Mouse (Mus musculus) lung, embryonic 15.5 days (tissue): ENCODE measurements at regions not wholly inside any gene's neighbourhood (a gene's known extent, or its start where the extent isn't known, plus 50 kb on each side); places are given as distances from the start of the nearest gene placed in this dataset.

Experiments
- ATAC-seq: fragments of 200-750 bp; cut with Nextera tagmentation; 2 replicates; pipeline ENCODE4 v1.8.0; 2017; ENCODE audit warnings: moderate number of reproducible peaks, borderline replicate concordance; ENCODE audit not compliant: low FRiP score, low TSS enrichment; ENCODE audit errors: extremely low read depth
- H3K27ac ChIP-seq: fragments of 300-500 bp; sonication (generic); 2 replicates; pipeline ENCODE4 v1.5.1; 2015; ENCODE audit warnings: moderate library complexity, mild to moderate bottlenecking, inconsistent platforms
- H3K27me3 ChIP-seq: fragments of 300-500 bp; sonication (generic); 2 replicates; pipeline ENCODE4 v1.6.1; 2015; ENCODE audit warnings: inconsistent platforms
- H3K36me3 ChIP-seq: fragments of 300-500 bp; sonication (generic); 2 replicates; pipeline ENCODE4 v1.6.1; 2015; ENCODE audit warnings: inconsistent platforms
- H3K4me1 ChIP-seq: fragments of 300-500 bp; sonication (generic); 2 replicates; pipeline ENCODE4 v1.6.1; 2015; ENCODE audit warnings: inconsistent platforms
- H3K4me2 ChIP-seq: fragments of 300-500 bp; sonication (generic); 2 replicates; pipeline ENCODE4 v1.6.1; 2015; ENCODE audit warnings: inconsistent platforms, mild to moderate bottlenecking, moderate library complexity
- H3K4me3 ChIP-seq: fragments of 300-500 bp; sonication (generic); 2 replicates; pipeline ENCODE4 v1.5.1; 2015; ENCODE audit warnings: mild to moderate bottlenecking, inconsistent platforms
- H3K9ac ChIP-seq: fragments of 300-500 bp; sonication (generic); 2 replicates; pipeline ENCODE4 v1.6.1; 2015; ENCODE audit warnings: inconsistent platforms
- H3K9me3 ChIP-seq: fragments of 300-500 bp; sonication (generic); 2 replicates; pipeline ENCODE4 v1.6.1; 2016; ENCODE audit warnings: inconsistent platforms
- WGBS: fragments of 180-500 bp; shearing (Covaris S2); methylation state at CpG from one replicate; pipeline ENCODE4 v1.1.7; 2015; 5-methylcytosine and 5-hydroxymethylcytosine counted together

- ATAC-seq = no peak
- Histone ChIP-seq H3K36me3 (no peaks in the 10 kb centered on the region), H3K27ac (no peak overlapping the region), H3K4me1 (no peaks in the 10 kb centered on the region), H3K4me2 (no peak overlapping the region), H3K9me3 (no peaks in the 10 kb centered on the region), H3K27me3 (no peaks in the 10 kb centered on the region), H3K4me3 (no peak overlapping the region), H3K9ac (no peak overlapping the region)
- WGBS = 56% methylated on average over 4 of the region's 4 CpGs
Observed at GRCm38 (mm10) chr1:163477478-163478167, 74.2 kb upstream of the Gorab start.

GRCm38 (mm10) chr1:163461194-163461593 lies 57.7 kb upstream of the Gorab start:
- Histone ChIP-seq H3K9me3 (no peaks in the 10 kb centered on the region), H3K9ac (no peak overlapping the region), H3K4me2 (no peak overlapping the region), H3K36me3 (no peaks in the 10 kb centered on the region), H3K27me3 (no peaks in the 10 kb centered on the region), H3K4me3 (no peak overlapping the region), H3K4me1 (no peaks in the 10 kb centered on the region), H3K27ac (no peak overlapping the region)
- ATAC-seq = no peak
- 73% methylated on average over 13 of the region's 13 CpGs for WGBS

- no peak for ATAC-seq
- H3K27me3 ChIP-seq = no peaks in the 10 kb centered on the region
- 87% methylated on average over 8 of the region's 8 CpGs for WGBS
- H3K27ac ChIP-seq = no peak overlapping the region
- H3K9me3 ChIP-seq = no peaks in the 10 kb centered on the region
- H3K4me2 ChIP-seq = no peak overlapping the region
- no peak overlapping the region for H3K4me3 ChIP-seq
- no peaks in the 10 kb centered on the region for H3K4me1 ChIP-seq
- H3K36me3 ChIP-seq = no peaks in the 10 kb centered on the region
- H3K9ac ChIP-seq = no peak overlapping the region
Observed at GRCm38 (mm10) chr1:163456366-163456765, 52.9 kb upstream of the Gorab start.
